Mouse (Mus musculus): ENCODE results near the gene Cyp1a2. TPM values are rescaled to one million over a fixed set of nuclear protein-coding genes. Genes with fewer than 3 reads are reported as not detected.
A peak's percentile ranks its signal among the peaks of the same experiment; 100 is the strongest.
"Not testable (repeated sequence)": the region's sequence is repeated elsewhere in the genome, so short reads cannot be mapped to it uniquely, and the experiment has no call there.

Gene Cyp1a2
- polyA plus RNA-seq (2015; fragmentation: Nextera tagmentation; extraction: Ambion mirVana) = not detected in 2 replicates

GRCm38 (mm10) chr9:57683520-57683919 is at the start of gene Cyp1a2:
Cyp1a2 (minus strand) TSS chr9:57683703.
- WGBS = 78% methylated on average over 5 of the region's 5 CpGs
- H3K36me3 ChIP-seq = no peaks in the 10 kb centered on the region
- H3K9ac ChIP-seq = no peak within 1 kb of the TSS
- H3K4me3 ChIP-seq = no peak within 1 kb of the TSS
- no peaks in the 10 kb centered on the region for H3K4me1 ChIP-seq
- H3K4me2 ChIP-seq = no peak within 1 kb of the TSS
- no peaks in the 10 kb centered on the region for H3K9me3 ChIP-seq
- no peak within 1 kb of the TSS for H3K27ac ChIP-seq
- H3K27me3 ChIP-seq = no peaks in the 10 kb centered on the region
- ATAC-seq (ENCODE audit: insufficient number of reproducible peaks, low FRiP score, low TSS enrichment, low read depth) = no peak

GRCm38 (mm10) chr9:57728312-57728711 is 44.8 kb upstream of the Cyp1a2 start:
- H3K9me3 ChIP-seq = no peaks in the 10 kb centered on the region
- no peak overlapping the region for H3K4me2 ChIP-seq
- H3K4me1 ChIP-seq = no peaks in the 10 kb centered on the region
- no peak overlapping the region for H3K4me3 ChIP-seq
- no peak overlapping the region for H3K27ac ChIP-seq
- no peak for ATAC-seq (ENCODE audit: insufficient number of reproducible peaks, low FRiP score, low TSS enrichment, low read depth)
- H3K36me3 ChIP-seq = peaks cover 44% of the 10 kb centered on the region
- no peaks in the 10 kb centered on the region for H3K27me3 ChIP-seq
- H3K9ac ChIP-seq = no peak overlapping the region
- 89% methylated on average over 1 of the region's 1 CpGs for WGBS

GRCm38 (mm10) chr9:57724701-57725100 is 41.2 kb upstream of the Cyp1a2 start:
- peaks cover 45% of the 10 kb centered on the region for H3K36me3 ChIP-seq
- ATAC-seq (ENCODE audit: insufficient number of reproducible peaks, low FRiP score, low TSS enrichment, low read depth) = no peak

GRCm38 (mm10) chr9:57723796-57724195 is 40.3 kb upstream of the Cyp1a2 start:
- no peak overlapping the region for H3K9ac ChIP-seq
- 72% methylated on average over 5 of the region's 5 CpGs for WGBS
- no peak for ATAC-seq (ENCODE audit: insufficient number of reproducible peaks, low FRiP score, low TSS enrichment, low read depth)
- no peaks in the 10 kb centered on the region for H3K27me3 ChIP-seq
- no peak overlapping the region for H3K4me3 ChIP-seq
- H3K27ac ChIP-seq = no peak overlapping the region
- H3K4me2 ChIP-seq = no peak overlapping the region
- H3K4me1 ChIP-seq = no peaks in the 10 kb centered on the region
- no peaks in the 10 kb centered on the region for H3K9me3 ChIP-seq
- H3K36me3 ChIP-seq = peaks cover 43% of the 10 kb centered on the region

More at GRCm38 (mm10) chr9:57724701-57725100, 41.2 kb upstream of the Cyp1a2 start:
- Histone ChIP-seq H3K27ac (no peak overlapping the region), H3K4me1 (no peaks in the 10 kb centered on the region), H3K9ac (no peak overlapping the region), H3K4me2 (no peak overlapping the region), H3K27me3 (no peaks in the 10 kb centered on the region), H3K4me3 (no peak overlapping the region), H3K9me3 (no peaks in the 10 kb centered on the region)
- WGBS = 92% methylated on average over 3 of the region's 3 CpGs

GRCm38 (mm10) chr9:57723315-57723715 is 39.8 kb upstream of the Cyp1a2 start:
- Histone ChIP-seq H3K36me3 (peaks cover 46% of the 10 kb centered on the region), H3K9ac (no peak overlapping the region), H3K9me3 (no peaks in the 10 kb centered on the region), H3K4me1 (no peaks in the 10 kb centered on the region), H3K27ac (peak overlapping the region; percentile 57; the same call in 1 of the 2 replicates), H3K4me2 (no peak overlapping the region), H3K27me3 (no peaks in the 10 kb centered on the region), H3K4me3 (no peak overlapping the region)
- ATAC-seq (ENCODE audit: insufficient number of reproducible peaks, low FRiP score, low TSS enrichment, low read depth) = 0 out of 2 replicates have a peak, but pooled peaks have one; percentile 30
- WGBS = 55% methylated on average over 5 of the region's 5 CpGs

- no peaks in the 10 kb centered on the region for H3K9me3 ChIP-seq
- peaks cover 44% of the 10 kb centered on the region for H3K36me3 ChIP-seq
- H3K4me3 ChIP-seq = no peak overlapping the region
- no peak overlapping the region for H3K4me2 ChIP-seq
- H3K4me1 ChIP-seq = no peaks in the 10 kb centered on the region
- no peaks in the 10 kb centered on the region for H3K27me3 ChIP-seq
- ATAC-seq (ENCODE audit: insufficient number of reproducible peaks, low FRiP score, low TSS enrichment, low read depth) = no peak
- H3K27ac ChIP-seq = peak overlapping the region; percentile 57; the same call in 1 of the 2 replicates
- WGBS = 61% methylated on average over 1 of the region's 1 CpGs
- H3K9ac ChIP-seq = no peak overlapping the region
These were observed 38.9 kb upstream of the Cyp1a2 start for GRCm38 (mm10) chr9:57722371-57722770.

- Histone ChIP-seq H3K27me3 (no peaks in the 10 kb centered on the region), H3K9ac (no peak overlapping the region), H3K27ac (no peak overlapping the region), H3K4me2 (no peak overlapping the region), H3K9me3 (no peaks in the 10 kb centered on the region), H3K36me3 (peaks cover 43% of the 10 kb centered on the region), H3K4me1 (no peaks in the 10 kb centered on the region), H3K4me3 (no peak overlapping the region)
- 93% methylated on average over 3 of the region's 3 CpGs for WGBS
- no peak for ATAC-seq (ENCODE audit: insufficient number of reproducible peaks, low FRiP score, low TSS enrichment, low read depth)
These were observed 37.2 kb upstream of the Cyp1a2 start for GRCm38 (mm10) chr9:57720736-57721135.

- Histone ChIP-seq H3K4me1 (no peaks in the 10 kb centered on the region), H3K4me3 (no peak overlapping the region), H3K36me3 (peaks cover 52% of the 10 kb centered on the region), H3K27me3 (no peaks in the 10 kb centered on the region), H3K9me3 (no peaks in the 10 kb centered on the region), H3K27ac (no peak overlapping the region), H3K9ac (no peak overlapping the region), H3K4me2 (no peak overlapping the region)
- 87% methylated on average over 7 of the region's 7 CpGs for WGBS
- ATAC-seq (ENCODE audit: insufficient number of reproducible peaks, low FRiP score, low TSS enrichment, low read depth) = no peak
These were observed 34.9 kb upstream of the Cyp1a2 start for GRCm38 (mm10) chr9:57718408-57718807.

GRCm38 (mm10) chr9:57712194-57712593 is 28.7 kb upstream of the Cyp1a2 start:
- H3K36me3 ChIP-seq = peaks cover 35% of the 10 kb centered on the region
- WGBS = 76% methylated on average over 2 of the region's 2 CpGs

GRCm38 (mm10) chr9:57710214-57710613 is 26.7 kb upstream of the Cyp1a2 start:
- WGBS = 88% methylated on average over 5 of the region's 5 CpGs
- not testable (repeated sequence) for H3K4me1 ChIP-seq; ATAC-seq (ENCODE audit: insufficient number of reproducible peaks, low FRiP score, low TSS enrichment, low read depth); H3K4me3 ChIP-seq; H3K27ac ChIP-seq; H3K9ac ChIP-seq; H3K4me2 ChIP-seq; H3K27me3 ChIP-seq; H3K9me3 ChIP-seq
- H3K36me3 ChIP-seq = peaks cover 19% of the 10 kb centered on the region

More at GRCm38 (mm10) chr9:57712194-57712593, 28.7 kb upstream of the Cyp1a2 start:
- no peak overlapping the region for H3K4me2 ChIP-seq
- no peak overlapping the region for H3K27ac ChIP-seq
- ATAC-seq (ENCODE audit: insufficient number of reproducible peaks, low FRiP score, low TSS enrichment, low read depth) = no peak
- H3K4me1 ChIP-seq = peaks cover 10% of the 10 kb centered on the region
- H3K9ac ChIP-seq = no peak overlapping the region
- H3K9me3 ChIP-seq = no peaks in the 10 kb centered on the region
- H3K27me3 ChIP-seq = no peaks in the 10 kb centered on the region
- H3K4me3 ChIP-seq = no peak overlapping the region

GRCm38 (mm10) chr9:57708720-57709274 is 25.3 kb upstream of the Cyp1a2 start:
- peak; percentile 65 for ATAC-seq (ENCODE audit: insufficient number of reproducible peaks, low FRiP score, low TSS enrichment, low read depth)
- Histone ChIP-seq H3K27ac (peak overlapping the region; percentile 90), H3K27me3 (no peaks in the 10 kb centered on the region), H3K9me3 (no peaks in the 10 kb centered on the region), H3K4me2 (peak overlapping the region; percentile 65), H3K4me1 (peaks cover 10% of the 10 kb centered on the region), H3K36me3 (peaks cover 10% of the 10 kb centered on the region), H3K9ac (peak overlapping the region; percentile 93), H3K4me3 (peak overlapping the region; percentile 91)
- 4% methylated on average over 36 of the region's 39 CpGs for WGBS

GRCm38 (mm10) chr9:57708068-57708719 is 24.7 kb upstream of the Cyp1a2 start, which contains the start of gene Edc3:
Edc3 (plus strand) TSS chr9:57708540.
- Histone ChIP-seq H3K4me2 (peak within 1 kb of the TSS; percentile 65), H3K4me3 (peak within 1 kb of the TSS; percentile 91), H3K9ac (peak within 1 kb of the TSS; percentile 93), H3K27me3 (no peaks in the 10 kb centered on the region), H3K36me3 (peaks cover 7% of the 10 kb centered on the region), H3K27ac (peak within 1 kb of the TSS; percentile 90), H3K4me1 (peaks cover 10% of the 10 kb centered on the region), H3K9me3 (no peaks in the 10 kb centered on the region)
- ATAC-seq (ENCODE audit: insufficient number of reproducible peaks, low FRiP score, low TSS enrichment, low read depth) = peak; percentile 89
- 2% methylated on average over 23 of the region's 23 CpGs for WGBS
